Mouse (Mus musculus) embryonic facial prominence, embryonic 13.5 days (tissue): ENCODE data around the gene Nrxn3. TPM values are rescaled to one million over a fixed set of nuclear protein-coding genes. Genes with fewer than 3 reads are reported as not detected.

ENCODE experiments used
- ATAC-seq: fragments of 200-750 bp; cut with Nextera tagmentation; 2 replicates; pipeline ENCODE4 v1.8.0; 2017; ENCODE audit warnings: low read depth; ENCODE audit not compliant: insufficient number of reproducible peaks, insufficient read depth, low FRiP score, low TSS enrichment
- H3K27ac ChIP-seq: fragments of 300-500 bp; sonication (generic); 2 replicates; pipeline ENCODE4 v1.5.1; 2015; ENCODE audit warnings: moderate library complexity, mild to moderate bottlenecking, inconsistent platforms
- H3K27me3 ChIP-seq: fragments of 300-500 bp; sonication (generic); 2 replicates; pipeline ENCODE4 v1.6.1; 2015; ENCODE audit warnings: mild to moderate bottlenecking, inconsistent platforms
- H3K36me3 ChIP-seq: fragments of 300-500 bp; sonication (generic); 2 replicates; pipeline ENCODE4 v1.6.1; 2015; ENCODE audit warnings: mild to moderate bottlenecking, inconsistent platforms
- H3K4me1 ChIP-seq: fragments of 300-500 bp; sonication (generic); 2 replicates; pipeline ENCODE4 v1.6.1; 2015; ENCODE audit warnings: inconsistent platforms
- H3K4me2 ChIP-seq: fragments of 300-500 bp; sonication (generic); 2 replicates; pipeline ENCODE4 v1.6.1; 2015; ENCODE audit warnings: moderate library complexity, mild to moderate bottlenecking, inconsistent platforms
- H3K4me3 ChIP-seq: fragments of 300-500 bp; sonication (generic); 2 replicates; pipeline ENCODE4 v1.5.1; 2015; ENCODE audit warnings: mild to moderate bottlenecking, inconsistent platforms
- H3K9ac ChIP-seq: fragments of 300-500 bp; sonication (generic); 2 replicates; pipeline ENCODE4 v1.6.1; 2015; ENCODE audit warnings: mild to moderate bottlenecking, inconsistent platforms
- H3K9me3 ChIP-seq: fragments of 300-500 bp; sonication (generic); 2 replicates; pipeline ENCODE4 v1.6.1; 2016; ENCODE audit warnings: inconsistent platforms
- WGBS: fragments of 180-500 bp; shearing (Covaris S2); methylation state at CpG from one replicate; pipeline ENCODE4 v1.1.7; 2015; ENCODE audit warnings: mixed read lengths; 5-methylcytosine and 5-hydroxymethylcytosine counted together
- polyA plus RNA-seq: library from polyadenylated mRNA; unstranded; fragments of >200 nt; fragmentation: Nextera tagmentation; extraction: Ambion mirVana; gene quantifications from 2 replicates; pipeline ENCODE4 v1.2.1, GENCODE M21; 2015

Gene Nrxn3
- polyA plus RNA-seq, 1 experiment from 2014 or later, result 5.5 TPM

DNA sequence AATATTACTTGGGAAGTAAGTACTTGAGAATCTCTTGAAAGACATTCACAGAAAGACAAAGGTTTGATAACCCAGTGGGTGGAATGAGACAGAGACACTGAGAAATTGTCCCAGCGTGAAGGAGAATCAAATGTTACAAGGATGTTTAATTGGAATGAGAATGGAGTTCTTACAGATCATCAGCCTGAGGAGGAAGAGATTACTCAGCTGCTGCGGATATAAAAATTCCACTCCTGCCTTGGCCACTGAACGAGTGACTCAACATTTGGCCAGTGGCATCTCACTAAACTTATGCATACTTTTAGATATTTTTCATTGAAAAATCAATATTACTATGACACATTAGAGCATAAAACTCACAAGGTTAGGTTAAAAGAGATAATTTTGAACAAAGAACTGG lies 1166.0 kb downstream of the Nrxn3 start:
- Histone ChIP-seq H3K27ac (no peak overlapping the region), H3K4me1 (no peaks in the 10 kb centered on the region), H3K4me3 (no peak overlapping the region), H3K9me3 (no peaks in the 10 kb centered on the region), H3K9ac (no peak overlapping the region), H3K36me3 (no peaks in the 10 kb centered on the region), H3K4me2 (no peak overlapping the region), H3K27me3 (no peaks in the 10 kb centered on the region)
- WGBS, result 81% methylated on average over 3 of the region's 3 CpGs
- no peak for ATAC-seq

GRCm38 (mm10) chr12:89896901-89897300 lies 1174.2 kb downstream of the Nrxn3 start:
- H3K36me3 ChIP-seq, result no peaks in the 10 kb centered on the region
- no peak overlapping the region for H3K27ac ChIP-seq
- no peaks in the 10 kb centered on the region for H3K9me3 ChIP-seq
- no peak for ATAC-seq
- H3K4me3 ChIP-seq, result no peak overlapping the region
- H3K4me1 ChIP-seq, result no peaks in the 10 kb centered on the region
- WGBS, result 30% methylated on average over 2 of the region's 2 CpGs
- no peak overlapping the region for H3K4me2 ChIP-seq
- H3K27me3 ChIP-seq, result no peaks in the 10 kb centered on the region
- H3K9ac ChIP-seq, result no peak overlapping the region

DNA sequence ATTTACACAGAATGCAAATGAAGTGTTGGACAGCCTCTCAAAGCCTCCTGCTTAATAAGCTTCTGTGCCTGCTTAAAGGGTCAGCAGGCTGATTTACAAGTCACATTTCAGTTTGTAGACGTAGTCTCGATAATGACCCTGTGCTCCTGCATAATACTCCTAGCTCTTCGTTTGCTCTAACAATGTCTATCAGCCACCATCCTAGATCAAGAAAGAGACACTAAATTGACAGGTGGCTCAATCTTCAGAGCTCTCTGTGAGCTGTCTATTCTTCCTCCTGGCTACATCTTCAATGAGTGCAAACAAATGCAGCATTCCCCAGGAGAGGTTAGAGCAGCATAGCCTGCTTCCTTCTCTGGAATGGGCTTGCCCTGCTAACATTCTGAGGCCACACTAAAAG lies 1186.9 kb downstream of the Nrxn3 start:
- no peak overlapping the region for H3K27ac ChIP-seq
- H3K36me3 ChIP-seq, result no peaks in the 10 kb centered on the region
- no peaks in the 10 kb centered on the region for H3K9me3 ChIP-seq
- 79% methylated on average over 3 of the region's 3 CpGs for WGBS
- no peaks in the 10 kb centered on the region for H3K27me3 ChIP-seq
- no peaks in the 10 kb centered on the region for H3K4me1 ChIP-seq
- no peak overlapping the region for H3K4me2 ChIP-seq
- no peak overlapping the region for H3K9ac ChIP-seq
- H3K4me3 ChIP-seq, result no peak overlapping the region
- ATAC-seq, result no peak

DNA sequence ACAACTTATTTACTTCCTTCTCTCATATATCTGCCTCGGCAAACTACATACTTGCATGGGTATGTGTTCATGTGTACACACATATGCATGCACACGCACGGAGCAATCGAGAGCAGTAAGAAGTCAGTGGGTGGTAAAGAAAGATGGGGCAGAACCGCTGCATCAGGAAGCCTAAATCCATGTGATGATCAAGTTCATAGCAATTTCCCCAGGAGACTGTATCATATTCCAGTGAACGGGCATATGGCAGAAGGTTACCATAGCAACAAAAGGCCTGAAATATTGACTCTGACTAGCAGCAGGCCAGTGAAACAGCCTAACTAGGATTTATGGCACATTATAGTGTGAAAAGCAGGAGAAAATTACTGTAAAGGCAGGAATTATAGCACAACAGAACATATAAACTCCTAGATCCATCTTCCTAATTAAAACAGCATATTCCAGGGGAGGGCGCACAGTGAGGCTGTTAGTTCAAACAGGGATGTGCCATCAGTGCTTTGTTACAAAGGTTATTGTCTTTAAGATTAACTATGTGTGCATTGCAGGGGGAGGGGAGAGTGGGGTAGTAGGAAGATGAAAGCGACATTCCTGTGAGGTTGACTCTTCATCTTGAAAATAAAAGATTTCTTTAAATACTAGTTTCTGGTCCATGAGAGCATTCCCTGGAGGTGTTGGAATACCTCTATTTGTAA lies 1195.6 kb downstream of the Nrxn3 start:
- Histone ChIP-seq H3K9me3 (no peaks in the 10 kb centered on the region), H3K4me3 (no peak overlapping the region), H3K27ac (no peak overlapping the region), H3K9ac (no peak overlapping the region), H3K27me3 (no peaks in the 10 kb centered on the region), H3K36me3 (no peaks in the 10 kb centered on the region), H3K4me1 (peaks cover 6% of the 10 kb centered on the region), H3K4me2 (no peak overlapping the region)
- WGBS, result 54% methylated on average over 8 of the region's 8 CpGs
- ATAC-seq, result no peak

- 89% methylated on average over 1 of the region's 1 CpGs for WGBS
- Histone ChIP-seq H3K4me1 (no peaks in the 10 kb centered on the region), H3K4me3 (no peak overlapping the region), H3K27me3 (no peaks in the 10 kb centered on the region), H3K36me3 (no peaks in the 10 kb centered on the region), H3K4me2 (no peak overlapping the region), H3K9me3 (no peaks in the 10 kb centered on the region), H3K9ac (no peak overlapping the region), H3K27ac (no peak overlapping the region)
- no peak for ATAC-seq
Measured at GRCm38 (mm10) chr12:89932338-89932737, 1209.7 kb downstream of the Nrxn3 start.

DNA sequence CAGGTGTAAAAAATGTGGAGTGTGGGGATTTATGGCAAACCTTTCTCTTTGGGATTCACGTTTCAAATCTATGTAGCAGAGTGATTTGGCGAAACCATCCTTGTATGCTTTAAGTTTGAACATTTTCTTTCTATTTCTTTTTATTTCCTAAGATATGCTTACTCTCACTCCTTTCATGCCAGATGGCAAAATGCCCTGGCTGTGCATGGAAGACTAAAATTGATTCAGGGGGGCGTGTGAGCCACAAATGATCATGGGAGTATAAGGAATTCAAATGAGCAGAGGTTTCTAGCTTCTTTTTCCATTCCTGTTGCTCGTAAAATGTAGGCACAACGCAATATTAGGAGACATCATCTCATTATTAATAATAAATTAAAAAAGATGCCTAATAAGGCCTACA lies 1211.0 kb downstream of the Nrxn3 start:
- Histone ChIP-seq H3K4me2 (no peak overlapping the region), H3K27me3 (no peaks in the 10 kb centered on the region), H3K9ac (no peak overlapping the region), H3K27ac (no peak overlapping the region), H3K4me1 (no peaks in the 10 kb centered on the region), H3K36me3 (no peaks in the 10 kb centered on the region), H3K9me3 (no peaks in the 10 kb centered on the region), H3K4me3 (no peak overlapping the region)
- ATAC-seq, result no peak
- WGBS, result 70% methylated on average over 5 of the region's 5 CpGs

- WGBS, result 89% methylated on average over 2 of the region's 2 CpGs
- H3K36me3 ChIP-seq, result no peaks in the 10 kb centered on the region
- no peak for ATAC-seq
Measured at GRCm38 (mm10) chr12:89940746-89941145, 1218.1 kb downstream of the Nrxn3 start.

DNA sequence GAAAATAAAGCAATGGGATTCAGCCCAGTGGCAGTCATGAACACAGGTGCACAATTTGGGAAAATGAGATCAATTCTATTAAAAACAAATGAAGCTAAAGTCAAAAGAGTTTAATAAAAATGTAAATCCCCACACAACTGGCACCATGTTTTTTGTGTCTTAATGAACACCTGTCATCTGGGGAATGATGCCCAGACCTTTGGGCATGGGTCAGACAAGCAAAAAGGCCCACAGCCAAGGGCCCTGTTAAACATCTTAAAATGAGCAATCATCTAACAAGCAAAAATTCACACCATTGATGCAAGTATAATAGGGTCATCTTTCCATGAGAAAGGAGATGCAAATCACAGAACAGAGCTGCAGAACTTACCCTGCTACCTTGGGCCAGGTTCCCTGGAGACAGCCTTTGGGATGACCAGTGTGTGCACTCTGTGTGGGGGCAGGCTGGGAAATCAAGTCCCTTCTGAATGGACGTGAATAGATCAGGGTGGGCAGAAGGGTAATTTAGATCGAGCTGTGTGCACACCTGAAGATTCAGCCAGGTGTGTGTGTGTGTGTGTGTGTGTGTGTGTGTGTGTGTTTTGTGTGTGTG lies 1223.3 kb downstream of the Nrxn3 start:
- Histone ChIP-seq H3K27ac (no peak overlapping the region), H3K4me2 (no peak overlapping the region), H3K9me3 (no peaks in the 10 kb centered on the region), H3K4me1 (no peaks in the 10 kb centered on the region), H3K36me3 (no peaks in the 10 kb centered on the region), H3K4me3 (no peak overlapping the region), H3K9ac (no peak overlapping the region), H3K27me3 (no peaks in the 10 kb centered on the region)
- WGBS, result 48% methylated on average over 2 of the region's 2 CpGs
- ATAC-seq, result no peak

More at GRCm38 (mm10) chr12:89940746-89941145, 1218.1 kb downstream of the Nrxn3 start:
- Histone ChIP-seq H3K27me3 (no peaks in the 10 kb centered on the region), H3K4me3 (no peak overlapping the region), H3K4me2 (no peak overlapping the region), H3K9ac (no peak overlapping the region), H3K4me1 (no peaks in the 10 kb centered on the region), H3K9me3 (no peaks in the 10 kb centered on the region), H3K27ac (no peak overlapping the region)

DNA sequence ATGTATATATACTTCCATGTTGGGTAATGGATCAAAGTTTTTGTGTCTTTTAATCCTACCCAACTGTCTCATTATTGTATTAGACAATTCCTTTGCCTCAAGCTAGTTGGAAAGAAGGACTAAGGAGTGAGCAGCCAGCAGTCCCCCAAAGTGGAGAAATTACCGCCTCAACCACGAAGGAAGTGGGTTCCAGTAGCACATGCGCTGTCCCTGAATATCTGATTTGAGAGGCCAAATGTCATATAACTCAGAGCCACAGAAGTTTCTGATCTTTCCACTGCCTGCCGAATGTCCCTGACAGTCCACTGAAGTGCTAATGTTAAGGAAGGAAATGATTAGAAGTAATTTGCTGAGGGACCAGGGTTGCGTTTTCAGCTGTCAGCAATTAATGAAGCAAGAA lies 1223.8 kb downstream of the Nrxn3 start:
- Histone ChIP-seq H3K27ac (no peak overlapping the region), H3K9me3 (no peaks in the 10 kb centered on the region), H3K27me3 (no peaks in the 10 kb centered on the region), H3K4me3 (no peak overlapping the region), H3K36me3 (no peaks in the 10 kb centered on the region), H3K4me1 (no peaks in the 10 kb centered on the region), H3K4me2 (no peak overlapping the region), H3K9ac (no peak overlapping the region)
- ATAC-seq, result no peak
- WGBS, result 14% methylated on average over 5 of the region's 5 CpGs

DNA sequence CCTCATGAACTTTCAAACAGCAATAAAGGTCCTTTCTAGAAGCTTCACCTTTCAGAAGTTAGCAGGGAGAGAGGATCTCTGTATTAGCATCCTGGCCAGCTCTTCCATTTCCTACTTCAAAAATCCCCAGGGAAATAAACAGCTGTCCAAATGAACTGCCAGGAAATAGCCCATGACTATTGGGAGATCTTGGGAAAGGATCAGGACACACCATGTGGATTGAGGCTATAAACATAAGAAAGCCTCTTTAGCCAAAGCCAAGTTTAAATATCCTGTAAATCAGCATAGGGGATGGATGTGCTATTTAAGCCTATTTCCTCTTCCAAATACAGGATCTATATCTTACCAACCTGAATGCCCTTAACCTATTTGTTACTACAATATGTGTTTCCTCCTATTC lies 1230.6 kb downstream of the Nrxn3 start:
- no peaks in the 10 kb centered on the region for H3K36me3 ChIP-seq
- ATAC-seq, result no peak
- no peaks in the 10 kb centered on the region for H3K27me3 ChIP-seq

DNA sequence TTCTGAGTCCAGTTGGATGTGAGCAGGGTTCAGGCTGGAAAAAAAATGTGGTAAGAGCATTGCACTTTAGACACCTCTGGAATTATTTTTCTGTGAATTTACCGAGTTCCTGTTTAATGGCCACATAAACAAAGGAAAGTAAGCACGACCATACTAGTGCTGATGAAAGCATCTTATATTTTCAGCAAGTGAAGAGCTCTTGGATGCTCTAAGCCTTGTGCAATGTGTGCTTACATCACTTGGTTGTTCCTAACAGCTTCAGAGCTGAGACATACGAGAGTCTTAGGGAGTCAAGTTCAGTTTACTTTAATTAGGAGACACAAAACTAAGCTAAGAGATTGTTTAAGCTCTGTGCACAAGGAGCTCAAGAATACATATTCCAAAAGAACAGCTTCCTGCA lies 1231.0 kb downstream of the Nrxn3 start:
- Histone ChIP-seq H3K9me3 (no peaks in the 10 kb centered on the region), H3K36me3 (no peaks in the 10 kb centered on the region), H3K4me3 (no peak overlapping the region), H3K4me2 (no peak overlapping the region), H3K9ac (no peak overlapping the region), H3K27ac (no peak overlapping the region), H3K27me3 (no peaks in the 10 kb centered on the region), H3K4me1 (no peaks in the 10 kb centered on the region)
- ATAC-seq, result no peak
- 48% methylated on average over 3 of the region's 3 CpGs for WGBS

More for the DNA sequence above, 1230.6 kb downstream of the Nrxn3 start:
- H3K4me2 ChIP-seq, result no peak overlapping the region
- H3K4me1 ChIP-seq, result no peaks in the 10 kb centered on the region
- no peaks in the 10 kb centered on the region for H3K9me3 ChIP-seq
- H3K9ac ChIP-seq, result no peak overlapping the region
- H3K27ac ChIP-seq, result no peak overlapping the region
- H3K4me3 ChIP-seq, result no peak overlapping the region

- no peak overlapping the region for H3K4me3 ChIP-seq
- H3K4me1 ChIP-seq, result no peaks in the 10 kb centered on the region
- no peak for ATAC-seq
- H3K36me3 ChIP-seq, result no peaks in the 10 kb centered on the region
- WGBS, result 75% methylated on average over 5 of the region's 5 CpGs
- H3K27me3 ChIP-seq, result no peaks in the 10 kb centered on the region
- no peak overlapping the region for H3K4me2 ChIP-seq
- no peak overlapping the region for H3K27ac ChIP-seq
- H3K9me3 ChIP-seq, result no peaks in the 10 kb centered on the region
- no peak overlapping the region for H3K9ac ChIP-seq
Measured at GRCm38 (mm10) chr12:89954441-89955070, 1231.9 kb downstream of the Nrxn3 start.
